Mouse (Mus musculus): ENCODE results near the gene Gm4353. TPM values are rescaled to one million over a fixed set of nuclear protein-coding genes. Genes with fewer than 3 reads are reported as not detected.

Gene Gm4353
- total RNA-seq, 2 experiments from 2014 or later = 1.5 to 1.9 TPM

GRCm38 (mm10) chr7:116040470-116041019 lies 43.9 kb downstream of the Gm4353 start:
- no peak for DNase-seq (ENCODE audit: low spot score)

- DNase-seq (ENCODE audit: low spot score) = peak; percentile 88
These were observed 44.6 kb downstream of the Gm4353 start for GRCm38 (mm10) chr7:116039538-116040466.

GRCm38 (mm10) chr7:116039196-116039537 lies 45.3 kb downstream of the Gm4353 start, which contains the start of gene 1110004F10Rik:
1110004F10Rik (plus strand) TSS chr7:116039397.
- peak; percentile 9 for DNase-seq (ENCODE audit: low spot score)

- no peak for DNase-seq (ENCODE audit: low spot score)
These were observed 45.9 kb downstream of the Gm4353 start, which contains the start of gene Sox6 for GRCm38 (mm10) chr7:116038511-116038910. Sox6 (minus strand) TSS chr7:116038796.

- no peak for DNase-seq (ENCODE audit: low spot score)
These were observed 46.4 kb downstream of the Gm4353 start for GRCm38 (mm10) chr7:116038024-116038423.

- no peak for DNase-seq (ENCODE audit: low spot score)
These were observed 47.6 kb downstream of the Gm4353 start for GRCm38 (mm10) chr7:116036591-116037555.

- no peak for DNase-seq (ENCODE audit: low spot score)
These were observed 48.9 kb downstream of the Gm4353 start for GRCm38 (mm10) chr7:116035504-116035903.

GRCm38 (mm10) chr7:116034282-116034758 lies 50.1 kb downstream of the Gm4353 start:
- DNase-seq (ENCODE audit: low spot score) = peak; percentile 59

GRCm38 (mm10) chr7:116033371-116034241 lies 50.8 kb downstream of the Gm4353 start:
- peak; percentile 80 for DNase-seq (ENCODE audit: low spot score)

Other genes starting within 250 kb of the Gm4353 start
- 100 to 1,000 TPM; 138 to 186 TPM for gene Sox6, start 45.8 kb downstream of the Gm4353 start, total RNA-seq (2021)
- 10 to 100 TPM; 44.7 to 46.5 TPM for gene 1110004F10Rik, start 45.2 kb downstream of the Gm4353 start, total RNA-seq (2021)
- 1 to 10 TPM in 1 of 2 experiments, under 1 TPM in 1; 0.71 to 1.5 TPM for gene Plekha7, start 223.7 kb upstream of the Gm4353 start, total RNA-seq (2021)
- 100 to 1,000 TPM; 260 to 323 TPM for gene Rps13, start 249.6 kb upstream of the Gm4353 start, total RNA-seq (2021)

Measured in gastrocnemius, adult 18-20 months (tissue).